Mouse (Mus musculus) limb, embryonic 10.5 days (tissue): ENCODE results near the gene Klk8. TPM values are rescaled to one million over a fixed set of nuclear protein-coding genes. Genes with fewer than 3 reads are reported as not detected.

Experiments used
- polyA plus RNA-seq: library from polyadenylated mRNA; unstranded; fragments of >200 nt; fragmentation: Nextera tagmentation; extraction: Ambion mirVana; gene quantifications from 2 replicates; pipeline ENCODE4 v1.2.1, GENCODE M21; 2016

The Klk8 gene
- polyA plus RNA-seq, 1 experiment from 2014 or later = 13.7 TPM

Other genes with a start within 250 kb of the Klk8 start
- gene Zfp658, start 235.3 kb upstream of the Klk8 start, polyA plus RNA-seq = 4.3 and 5.4 TPM in 2 replicates
- 13.3 and 15.4 TPM in 2 replicates for gene Zfp719, start 218.0 kb upstream of the Klk8 start, polyA plus RNA-seq
- gene Zfp819, start 190.4 kb upstream of the Klk8 start, polyA plus RNA-seq = 0.99 and 1.0 TPM in 2 replicates
- gene Ceacam18, start 162.9 kb upstream of the Klk8 start, polyA plus RNA-seq = not detected in 2 replicates
- 0.21 TPM in 1 of 2 replicates, not detected in the other for gene Siglece, start 137.4 kb upstream of the Klk8 start, polyA plus RNA-seq
- gene Ctu1, start 125.6 kb upstream of the Klk8 start, polyA plus RNA-seq = 21.3 and 21.6 TPM in 2 replicates
- gene Klk14, start 107.2 kb upstream of the Klk8 start, polyA plus RNA-seq = not detected in 2 replicates
- 0.73 and 0.94 TPM in 2 replicates for gene Klk13, start 85.0 kb upstream of the Klk8 start, polyA plus RNA-seq
- gene Klk12, start 28.7 kb upstream of the Klk8 start, polyA plus RNA-seq = not detected in 2 replicates
- 0.13 and 0.33 TPM in 2 replicates for gene Klk11, start 23.0 kb upstream of the Klk8 start, polyA plus RNA-seq
- 0.20 and 0.25 TPM in 2 replicates for gene Klk10, start 16.5 kb upstream of the Klk8 start, polyA plus RNA-seq
- 0.09 TPM in 1 of 2 replicates, not detected in the other for gene Klk9, start 5.7 kb upstream of the Klk8 start, polyA plus RNA-seq
- not detected in 2 replicates for gene Klk7, start 13.7 kb downstream of the Klk8 start, polyA plus RNA-seq
- gene Klk6, start 26.9 kb downstream of the Klk8 start, polyA plus RNA-seq = not detected in 2 replicates
- not detected in 2 replicates for gene Klk5, start 44.4 kb downstream of the Klk8 start, polyA plus RNA-seq
- not detected in 2 replicates for gene Klk4, start 83.6 kb downstream of the Klk8 start, polyA plus RNA-seq
- gene Klk15, start 136.2 kb downstream of the Klk8 start, polyA plus RNA-seq = 0.18 TPM in 1 of 2 replicates, not detected in the other
- gene Klk1b8, start 153.1 kb downstream of the Klk8 start, polyA plus RNA-seq = not detected in 2 replicates
- gene Klk1b1, start 169.2 kb downstream of the Klk8 start, polyA plus RNA-seq = not detected in 2 replicates
- not detected in 2 replicates for gene Klk1b9, start 178.5 kb downstream of the Klk8 start, polyA plus RNA-seq
- not detected in 2 replicates for gene Klk1b11, start 198.3 kb downstream of the Klk8 start, polyA plus RNA-seq
- gene Klk1b26, start 214.6 kb downstream of the Klk8 start, polyA plus RNA-seq = not detected in 2 replicates